ENCODE assay signal across 14 mouse cellular contexts in genomic region chr4:135868996-135869395, GRCm38 (mm10). TPM values are rescaled to one million over a fixed set of nuclear protein-coding genes. Genes with fewer than 3 reads are reported as not detected.
DNase-seq lines count a peak whose midpoint lies in the region; ATAC-seq and TF ChIP-seq lines count a peak whose summit lies in the region.
"Had no signal": no experiment of that assay in that cellular context is flagged by ENCODE, and none has a peak within 500 bp of the region (broad histone marks: within the 10 kb centered on the region; RNA-seq: fewer than 3 reads in every experiment).

No protein-coding gene starts in this region.

- TF ChIP-seq POLR2A in MEL (IDR thresholded peaks at IDR 0.05; ENCODE audit: control insufficient read depth in 1 of 2, insufficient read depth in 1 of 2, low read depth in 1 of 2, low read length in 2 of 2, poor library complexity in 1 of 2), result no peak

- no peak for TF ChIP-seq EP300 in MEL (IDR thresholded peaks at IDR 0.05; ENCODE audit: low read depth in 1 of 2, low read length in 2 of 2)

- peak overlapping the region; percentile 21; the same call in 1 of the 2 replicates for H3K27ac ChIP-seq in heart, embryonic 12.5 days (ENCODE audit: poor library complexity, severe bottlenecking)
- H3K27ac ChIP-seq in lung, embryonic 16.5 days (ENCODE audit: low read length), result peak overlapping the region; percentile 27; the same call in 1 of the 2 replicates
- peak overlapping the region; percentile 45; the same call in 1 of the 2 replicates for H3K27ac ChIP-seq in MEL (ENCODE audit: control insufficient read depth, low read depth, low read length)
- peak overlapping the region; percentile 39 for H3K27ac ChIP-seq in liver, embryonic 15.5 days (replicated peaks)
- H3K27ac ChIP-seq: hindbrain, embryonic 10.5 days had no signal

- H3K4me2 ChIP-seq in heart, embryonic 12.5 days, result no peak overlapping the region
- no peak overlapping the region for H3K4me2 ChIP-seq in lung, embryonic 16.5 days (ENCODE audit: low read depth, low read length)
- H3K4me2 ChIP-seq in liver, embryonic 15.5 days, result no peak overlapping the region

- H3K4me3 ChIP-seq in heart, embryonic 12.5 days, result no peak overlapping the region
- H3K4me3 ChIP-seq in lung, embryonic 16.5 days (ENCODE audit: low read length), result no peak overlapping the region
- no peak overlapping the region for H3K4me3 ChIP-seq in MEL (ENCODE audit: control insufficient read depth in 1 of 2, insufficient read depth in 1 of 2, low read depth in 2 of 2, low read length in 2 of 2)
- no peak overlapping the region for H3K4me3 ChIP-seq in liver, embryonic 15.5 days (replicated peaks)
- H3K4me3 ChIP-seq: hindbrain, embryonic 10.5 days had no signal

- H3K27me3 ChIP-seq in heart, embryonic 12.5 days (replicated peaks), result no peaks in the 10 kb centered on the region
- H3K27me3 ChIP-seq in lung, embryonic 16.5 days (ENCODE audit: control insufficient read depth, insufficient read depth, low read depth, low read length), result no peaks in the 10 kb centered on the region
- H3K27me3 ChIP-seq in MEL (ENCODE audit: control insufficient read depth in 1 of 2, insufficient read depth in 2 of 2, low read length in 2 of 2), result no peaks in the 10 kb centered on the region
- H3K27me3 ChIP-seq in liver, embryonic 15.5 days, result no peaks in the 10 kb centered on the region

- no peak overlapping the region for H3K9ac ChIP-seq in heart, embryonic 12.5 days
- H3K9ac ChIP-seq in lung, embryonic 16.5 days (ENCODE audit: low read length), result no peak overlapping the region
- no peak overlapping the region for H3K9ac ChIP-seq in MEL (ENCODE audit: control insufficient read depth, low read depth, low read length, poor library complexity, severe bottlenecking)
- no peak overlapping the region for H3K9ac ChIP-seq in liver, embryonic 15.5 days
- H3K9ac ChIP-seq: forebrain, postnatal 0 days had no signal

- no peak for TF ChIP-seq CTCF in MEL (IDR thresholded peaks at IDR 0.05 in 2 of 3, conservative IDR thresholded peaks at IDR 0.05 in 1 of 3; ENCODE audit: control insufficient read depth in 1 of 3, insufficient read depth in 1 of 3, low read depth in 2 of 3, low read length in 3 of 3, poor library complexity in 1 of 3, severe bottlenecking in 1 of 3)

- no peak for DNase-seq in heart, adult 8-10 months (ENCODE audit: low spot score)
- DNase-seq in lung, postnatal 4 days, result no peak
- peak; percentile 47 for DNase-seq in MEL (ENCODE audit: low read depth, low spot score)
- no peak for DNase-seq in embryo, embryonic 11 days
- DNase-seq in embryo, embryonic 10.5 days (ENCODE audit: low spot score), result no peak
- DNase-seq: adrenal gland, postnatal 14 days; cerebellum, postnatal 14 days; forebrain, postnatal 0 days; lung, adult 18-20 months; right cerebral cortex, postnatal 14 days had no signal

- peaks cover 29% of the 10 kb centered on the region for H3K79me2 ChIP-seq in MEL (ENCODE audit: control insufficient read depth, insufficient read depth, low read length, poor library complexity)

- H3K9me3 ChIP-seq in heart, embryonic 12.5 days (replicated peaks), result no peaks in the 10 kb centered on the region
- H3K9me3 ChIP-seq in lung, embryonic 16.5 days (ENCODE audit: control insufficient read depth, low read length), result no peaks in the 10 kb centered on the region
- H3K9me3 ChIP-seq in MEL (replicated peaks; ENCODE audit: insufficient read depth, low read length), result no peaks in the 10 kb centered on the region
- H3K9me3 ChIP-seq in liver, embryonic 15.5 days (replicated peaks), result no peaks in the 10 kb centered on the region
- H3K9me3 ChIP-seq: hindbrain, embryonic 10.5 days had no signal

- peaks cover 11% of the 10 kb centered on the region for H3K4me1 ChIP-seq in heart, embryonic 12.5 days (replicated peaks)
- peaks cover 16% of the 10 kb centered on the region for H3K4me1 ChIP-seq in lung, embryonic 16.5 days (replicated peaks; ENCODE audit: control insufficient read depth, insufficient read depth, low read length)
- peaks cover 7 to 11% of the 10 kb centered on the region in 2 experiments for H3K4me1 ChIP-seq in MEL (ENCODE audit: control insufficient read depth in 1 of 2, insufficient read depth in 2 of 2, low read length in 2 of 2)
- H3K4me1 ChIP-seq in liver, embryonic 15.5 days (replicated peaks), result peaks cover 27% of the 10 kb centered on the region

- no peak for ATAC-seq in heart, embryonic 12.5 days (ENCODE audit: insufficient number of reproducible peaks, low FRiP score)
- no peak for ATAC-seq in lung, embryonic 16.5 days (ENCODE audit: low read depth)
- ATAC-seq in liver, embryonic 15.5 days (ENCODE audit: insufficient read depth), result no peak
- ATAC-seq: forebrain, postnatal 0 days had no signal

- TF ChIP-seq RAD21 in MEL (IDR thresholded peaks at IDR 0.05; ENCODE audit: low read depth, low read length), result no peak

- 70% methylated on average over 2 of the region's 2 CpGs for WGBS in heart, embryonic 12.5 days
- WGBS in lung, embryonic 16.5 days, result 43% methylated on average over 2 of the region's 2 CpGs
- WGBS in liver, embryonic 15.5 days (ENCODE audit: insufficient replicate concordance), result 24% methylated on average over 2 of the region's 2 CpGs

- peaks cover 30% of the 10 kb centered on the region for H3K36me3 ChIP-seq in heart, embryonic 12.5 days
- peaks cover 18% of the 10 kb centered on the region for H3K36me3 ChIP-seq in lung, embryonic 16.5 days (ENCODE audit: control insufficient read depth, insufficient read depth, low read length)
- H3K36me3 ChIP-seq in MEL (ENCODE audit: control insufficient read depth in 1 of 2, insufficient read depth in 2 of 2, low read length in 2 of 2), result peaks cover 30 to 44% of the 10 kb centered on the region in 2 experiments
- peaks cover 58% of the 10 kb centered on the region for H3K36me3 ChIP-seq in liver, embryonic 15.5 days (replicated peaks)

TF ChIP-seq in MEL, 35 proteins besides CTCF, POLR2A, EP300 and RAD21:
- TF ChIP-seq TAL1 (IDR thresholded peaks at IDR 0.05; ENCODE audit: low read length) (no peak), MYC (IDR thresholded peaks at IDR 0.05; ENCODE audit: low read depth, low read length) (no peak), SIN3A (IDR thresholded peaks at IDR 0.05; ENCODE audit: low read length) (no peak), E2F4 (IDR thresholded peaks at IDR 0.05; ENCODE audit: borderline replicate concordance, low read depth, low read length) (no peak), MEF2A (IDR thresholded peaks at IDR 0.05; ENCODE audit: extremely low read depth, insufficient replicate concordance, low read depth, low read length, poor library complexity, severe bottlenecking) (no peak), SMC3 (IDR thresholded peaks at IDR 0.05; ENCODE audit: low read depth, low read length) (no peak), ZNF384 (IDR thresholded peaks at IDR 0.05; ENCODE audit: low read depth, low read length) (no peak), ETS1 (IDR thresholded peaks at IDR 0.05; ENCODE audit: low read depth, low read length) (no peak), MYB (IDR thresholded peaks at IDR 0.05; ENCODE audit: low read depth, low read length) (no peak), UBTF (IDR thresholded peaks at IDR 0.05; ENCODE audit: borderline replicate concordance, insufficient read depth, low read depth, low read length) (no peak), ZC3H11A (IDR thresholded peaks at IDR 0.05; ENCODE audit: low read depth, low read length) (no peak), POLR2AphosphoS5 (IDR thresholded peaks at IDR 0.05; ENCODE audit: borderline replicate concordance, low read depth, low read length) (no peak), TBP (IDR thresholded peaks at IDR 0.05; ENCODE audit: low read depth, low read length) (no peak), RCOR1 (IDR thresholded peaks at IDR 0.05; ENCODE audit: low read depth, low read length) (no peak), USF2 (IDR thresholded peaks at IDR 0.05; ENCODE audit: borderline replicate concordance in 1 of 2, insufficient read depth in 1 of 2, low read depth in 1 of 2, low read length in 2 of 2) (no peak)

RNA-seq across cellular contexts. Expression of gene Pnrc2, which starts 4.7 kb away (rescaled TPM):
- 124 and 131 TPM in 2 replicates for polyA plus RNA-seq in heart, embryonic 12.5 days (2016; fragmentation: Nextera tagmentation; extraction: Ambion mirVana)
- 10 to 100 TPM; 51.2 to 75.7 (median 66.5) TPM for total RNA-seq in heart, adult 8-10 months (2022)
- 217 and 224 TPM in 2 replicates for polyA plus RNA-seq in lung, embryonic 16.5 days (2015; fragmentation: Nextera tagmentation; extraction: Ambion mirVana)
- 49.8 and 50.7 TPM in 2 replicates for total RNA-seq in MEL (2012; rRNA removed)
- polyA plus RNA-seq in MEL (2012; ENCODE audit: insufficient read depth in 1 of 2, insufficient read length in 2 of 2, low read depth in 1 of 2, low replicate concordance in 2 of 2, missing spikeins in 1 of 2), result 10 to 100 TPM; 48.0 to 76.3 TPM
- polyA plus RNA-seq in liver, embryonic 15.5 days (2015; fragmentation: Nextera tagmentation; extraction: Ambion mirVana), result 77.1 and 78.3 TPM in 2 replicates

RNA-seq across cellular contexts. Expression of gene Srsf10, which starts 13.4 kb away (rescaled TPM):
- polyA plus RNA-seq in heart, embryonic 12.5 days (2016; fragmentation: Nextera tagmentation; extraction: Ambion mirVana), result 178 and 189 TPM in 2 replicates
- total RNA-seq in heart, adult 8-10 months (2022), result 10 to 100 TPM; 33.2 to 42.3 (median 37.9) TPM
- polyA plus RNA-seq in lung, embryonic 16.5 days (2015; fragmentation: Nextera tagmentation; extraction: Ambion mirVana), result 245 and 264 TPM in 2 replicates
- 129 and 142 TPM in 2 replicates for total RNA-seq in MEL (2012; rRNA removed)
- polyA plus RNA-seq in MEL (2012; ENCODE audit: insufficient read depth in 1 of 2, insufficient read length in 2 of 2, low read depth in 1 of 2, low replicate concordance in 2 of 2, missing spikeins in 1 of 2), result 100 to 1,000 TPM; 222 to 361 TPM
- 87.2 and 90.0 TPM in 2 replicates for polyA plus RNA-seq in liver, embryonic 15.5 days (2015; fragmentation: Nextera tagmentation; extraction: Ambion mirVana)

RNA-seq across cellular contexts. Expression of gene Cnr2, which starts 26.2 kb away (rescaled TPM):
- 0.46 and 0.70 TPM in 2 replicates for polyA plus RNA-seq in heart, embryonic 12.5 days (2016; fragmentation: Nextera tagmentation; extraction: Ambion mirVana)
- total RNA-seq in heart, adult 8-10 months (2022), result under 1 TPM; 0.22 to 0.57 (median 0.36) TPM
- 1.3 TPM in 2 replicates for polyA plus RNA-seq in lung, embryonic 16.5 days (2015; fragmentation: Nextera tagmentation; extraction: Ambion mirVana)
- total RNA-seq in MEL (2012; rRNA removed), result 9.8 and 10.2 TPM in 2 replicates
- 1 to 10 TPM in 1 of 2 experiments, not detected in 1; 6.8 TPM for polyA plus RNA-seq in MEL (2012; ENCODE audit: insufficient read depth in 1 of 2, insufficient read length in 2 of 2, low read depth in 1 of 2, low replicate concordance in 2 of 2, missing spikeins in 1 of 2)
- polyA plus RNA-seq in liver, embryonic 15.5 days (2015; fragmentation: Nextera tagmentation; extraction: Ambion mirVana), result 2.8 and 3.0 TPM in 2 replicates

RNA-seq across cellular contexts. Expression of gene Fuca1, which starts 51.5 kb away (rescaled TPM):
- polyA plus RNA-seq in heart, embryonic 12.5 days (2016; fragmentation: Nextera tagmentation; extraction: Ambion mirVana), result 36.4 and 41.7 TPM in 2 replicates
- 10 to 100 TPM; 29.8 to 40.8 (median 34.6) TPM for total RNA-seq in heart, adult 8-10 months (2022)
- polyA plus RNA-seq in lung, embryonic 16.5 days (2015; fragmentation: Nextera tagmentation; extraction: Ambion mirVana), result 76.4 and 94.8 TPM in 2 replicates
- 26.8 and 33.7 TPM in 2 replicates for total RNA-seq in MEL (2012; rRNA removed)
- 10 to 100 TPM in 1 of 2 experiments, not detected in 1; 48.6 TPM for polyA plus RNA-seq in MEL (2012; ENCODE audit: insufficient read depth in 1 of 2, insufficient read length in 2 of 2, low read depth in 1 of 2, low replicate concordance in 2 of 2, missing spikeins in 1 of 2)
- 24.0 and 29.4 TPM in 2 replicates for polyA plus RNA-seq in liver, embryonic 15.5 days (2015; fragmentation: Nextera tagmentation; extraction: Ambion mirVana)
